Mouse (Mus musculus) cerebellum, adult 2 months (tissue): ENCODE measurements around the gene Phactr4.

ENCODE experiments used
- CTCF ChIP-seq: fragments of 200-500 bp; IDR thresholded peaks from 2 replicates; pipeline ENCODE4 v1.5.1; 2011; ENCODE audit warnings: low read depth, mild to moderate bottlenecking, control low read depth, low read length, moderate library complexity, borderline replicate concordance; ENCODE audit not compliant: insufficient read depth
- POLR2A ChIP-seq: fragments of 200-500 bp; IDR thresholded peaks from 2 replicates; pipeline ENCODE4 v1.6.1; 2011; ENCODE audit warnings: low read length, control low read depth, borderline replicate concordance; ENCODE audit not compliant: insufficient read depth

- TF ChIP-seq CTCF (no peak), POLR2A (peak; percentile 95)
Measured at GRCm38 (mm10) chr4:132353481-132353885, 68.8 kb downstream of the Phactr4 start, which contains the start of gene Rcc1.
